Mouse (Mus musculus): ENCODE results near the gene Pvalb. TPM values are rescaled to one million over a fixed set of nuclear protein-coding genes. Genes with fewer than 3 reads are reported as not detected.

Gene Pvalb
- polyA plus RNA-seq, 1 experiment from 2014 or later, result 4.6 TPM

- WGBS, result 88% methylated on average over 5 of the region's 5 CpGs
- Histone ChIP-seq H3K27ac (replicated peaks; ENCODE audit: low read depth, low read length) (no peak overlapping the region), H3K27me3 (ENCODE audit: control insufficient read depth, insufficient read depth, low read length) (no peaks in the 10 kb centered on the region), H3K9me3 (ENCODE audit: control insufficient read depth, low read length) (no peaks in the 10 kb centered on the region), H3K4me1 (ENCODE audit: control insufficient read depth, insufficient read depth, low read length) (no peaks in the 10 kb centered on the region), H3K9ac (ENCODE audit: low read length) (no peak overlapping the region), H3K4me3 (ENCODE audit: low read depth, low read length) (no peak overlapping the region), H3K36me3 (ENCODE audit: control insufficient read depth, insufficient read depth, low read length) (no peaks in the 10 kb centered on the region), H3K4me2 (ENCODE audit: low read depth, severe bottlenecking) (no peak overlapping the region)
- no peak for DNase-seq (ENCODE audit: low spot score)
- ATAC-seq (ENCODE audit: insufficient number of reproducible peaks, low FRiP score, low TSS enrichment, low read depth), result no peak
These were observed 47.9 kb downstream of the Pvalb start for GRCm38 (mm10) chr15:78158335-78158734.

- no peak overlapping the region for H3K27ac ChIP-seq (replicated peaks; ENCODE audit: low read depth, low read length)
- DNase-seq (ENCODE audit: low spot score) (no peak), ATAC-seq (ENCODE audit: insufficient number of reproducible peaks, low FRiP score, low TSS enrichment, low read depth) (no peak)
- no peak overlapping the region for H3K4me2 ChIP-seq (ENCODE audit: low read depth, severe bottlenecking)
- no peak overlapping the region for H3K4me3 ChIP-seq (ENCODE audit: low read depth, low read length)
- no peaks in the 10 kb centered on the region for H3K4me1 ChIP-seq (ENCODE audit: control insufficient read depth, insufficient read depth, low read length)
- H3K9me3 ChIP-seq (ENCODE audit: control insufficient read depth, low read length), result no peaks in the 10 kb centered on the region
- H3K36me3 ChIP-seq (ENCODE audit: control insufficient read depth, insufficient read depth, low read length), result no peaks in the 10 kb centered on the region
- no peaks in the 10 kb centered on the region for H3K27me3 ChIP-seq (ENCODE audit: control insufficient read depth, insufficient read depth, low read length)
- no peak overlapping the region for H3K9ac ChIP-seq (ENCODE audit: low read length)
- WGBS, result 74% methylated on average over 4 of the region's 4 CpGs
These were observed 48.4 kb downstream of the Pvalb start for GRCm38 (mm10) chr15:78157824-78158223.

DNA sequence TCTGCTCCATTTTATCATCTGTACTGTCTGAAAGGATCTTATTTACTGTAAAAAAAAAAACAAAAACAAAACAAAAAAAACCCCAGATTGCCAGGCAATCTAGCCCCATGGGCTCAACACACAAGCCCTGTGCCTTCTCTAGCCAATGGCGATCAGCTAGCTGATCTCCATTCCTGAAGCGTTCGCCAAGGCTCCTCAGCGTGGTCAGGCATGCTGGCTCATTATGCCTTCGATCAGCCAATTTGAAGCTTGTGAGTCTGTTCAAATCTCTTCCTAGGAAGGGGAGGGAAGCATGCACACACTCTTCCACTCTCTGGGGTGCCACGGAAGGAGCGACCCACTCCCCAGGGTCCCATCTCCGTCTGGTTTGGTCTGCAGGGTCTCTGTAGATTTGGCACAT lies 48.9 kb downstream of the Pvalb start:
- Histone ChIP-seq H3K4me3 (ENCODE audit: low read depth, low read length) (no peak overlapping the region), H3K36me3 (ENCODE audit: control insufficient read depth, insufficient read depth, low read length) (no peaks in the 10 kb centered on the region), H3K9me3 (ENCODE audit: control insufficient read depth, low read length) (no peaks in the 10 kb centered on the region), H3K9ac (ENCODE audit: low read length) (no peak overlapping the region), H3K4me2 (ENCODE audit: low read depth, severe bottlenecking) (no peak overlapping the region), H3K27me3 (ENCODE audit: control insufficient read depth, insufficient read depth, low read length) (no peaks in the 10 kb centered on the region), H3K27ac (replicated peaks; ENCODE audit: low read depth, low read length) (no peak overlapping the region), H3K4me1 (ENCODE audit: control insufficient read depth, insufficient read depth, low read length) (no peaks in the 10 kb centered on the region)
- 83% methylated on average over 8 of the region's 8 CpGs for WGBS
- no peak for ATAC-seq (ENCODE audit: insufficient number of reproducible peaks, low FRiP score, low TSS enrichment, low read depth)
- no peak for DNase-seq (ENCODE audit: low spot score)

DNA sequence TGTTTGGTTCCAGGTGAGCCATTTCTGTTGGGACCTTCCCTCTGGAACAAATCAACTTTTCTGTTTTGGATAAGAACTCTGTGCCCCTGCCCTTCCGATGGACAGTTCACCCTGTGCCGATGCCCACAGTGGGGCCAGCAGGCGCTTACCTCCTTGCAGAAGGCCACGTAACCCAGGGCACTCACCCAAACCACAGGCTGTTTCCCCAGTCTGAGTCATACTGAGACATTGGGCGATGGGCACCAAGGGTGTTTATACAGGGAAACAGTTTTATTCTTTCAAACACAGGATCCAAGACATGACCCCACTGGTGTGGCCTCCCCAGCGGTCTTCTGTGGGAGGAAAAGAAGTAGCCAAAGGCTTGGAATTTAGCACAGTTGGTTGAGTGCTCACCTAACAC lies 50.8 kb downstream of the Pvalb start:
- no peaks in the 10 kb centered on the region for H3K4me1 ChIP-seq (ENCODE audit: control insufficient read depth, insufficient read depth, low read length)
- H3K27me3 ChIP-seq (ENCODE audit: control insufficient read depth, insufficient read depth, low read length), result no peaks in the 10 kb centered on the region
- WGBS, result 91% methylated on average over 6 of the region's 6 CpGs

GRCm38 (mm10) chr15:78153045-78153775 lies 53.0 kb downstream of the Pvalb start:
- WGBS, result 65% methylated on average over 11 of the region's 11 CpGs
- Histone ChIP-seq H3K27ac (replicated peaks; ENCODE audit: low read depth, low read length) (no peak overlapping the region), H3K27me3 (ENCODE audit: control insufficient read depth, insufficient read depth, low read length) (no peaks in the 10 kb centered on the region), H3K4me2 (ENCODE audit: low read depth, severe bottlenecking) (no peak overlapping the region), H3K9me3 (ENCODE audit: control insufficient read depth, low read length) (no peaks in the 10 kb centered on the region), H3K4me3 (ENCODE audit: low read depth, low read length) (no peak overlapping the region), H3K9ac (ENCODE audit: low read length) (no peak overlapping the region), H3K4me1 (ENCODE audit: control insufficient read depth, insufficient read depth, low read length) (no peaks in the 10 kb centered on the region), H3K36me3 (ENCODE audit: control insufficient read depth, insufficient read depth, low read length) (no peaks in the 10 kb centered on the region)
- DNase-seq (ENCODE audit: low spot score) (peak; percentile 52), ATAC-seq (ENCODE audit: insufficient number of reproducible peaks, low FRiP score, low TSS enrichment, low read depth) (no peak)

More for the DNA sequence above, 50.8 kb downstream of the Pvalb start:
- ATAC-seq (ENCODE audit: insufficient number of reproducible peaks, low FRiP score, low TSS enrichment, low read depth) (no peak), DNase-seq (ENCODE audit: low spot score) (no peak)
- Histone ChIP-seq H3K9ac (ENCODE audit: low read length) (no peak overlapping the region), H3K4me2 (ENCODE audit: low read depth, severe bottlenecking) (no peak overlapping the region), H3K4me3 (ENCODE audit: low read depth, low read length) (no peak overlapping the region), H3K9me3 (ENCODE audit: control insufficient read depth, low read length) (no peaks in the 10 kb centered on the region), H3K27ac (replicated peaks; ENCODE audit: low read depth, low read length) (no peak overlapping the region), H3K36me3 (ENCODE audit: control insufficient read depth, insufficient read depth, low read length) (no peaks in the 10 kb centered on the region)

DNA sequence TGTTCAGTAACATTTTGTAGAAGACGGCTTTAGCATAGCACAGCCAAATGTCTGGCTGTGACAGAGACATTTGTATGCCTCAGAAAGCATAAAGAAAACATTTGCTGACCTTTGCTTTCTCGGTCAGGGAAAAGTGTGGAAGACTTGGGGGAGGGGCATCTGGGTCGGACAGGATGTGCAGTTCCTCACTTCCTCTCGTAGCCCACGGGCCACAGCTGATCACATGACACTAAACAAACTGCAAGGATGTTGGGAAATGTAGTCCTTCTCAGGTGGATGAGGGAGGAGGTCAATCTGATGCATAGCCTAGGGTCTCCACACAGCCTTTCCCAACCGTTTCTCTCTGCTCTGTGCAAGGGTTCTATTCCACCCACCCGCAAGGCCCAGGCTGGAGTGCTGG lies 57.6 kb downstream of the Pvalb start:
- DNase-seq (ENCODE audit: low spot score), result no peak
- Histone ChIP-seq H3K9me3 (ENCODE audit: control insufficient read depth, low read length) (no peaks in the 10 kb centered on the region), H3K27me3 (ENCODE audit: control insufficient read depth, insufficient read depth, low read length) (no peaks in the 10 kb centered on the region), H3K4me1 (ENCODE audit: control insufficient read depth, insufficient read depth, low read length) (no peaks in the 10 kb centered on the region), H3K27ac (replicated peaks; ENCODE audit: low read depth, low read length) (no peak overlapping the region), H3K4me3 (ENCODE audit: low read depth, low read length) (no peak overlapping the region), H3K36me3 (ENCODE audit: control insufficient read depth, insufficient read depth, low read length) (no peaks in the 10 kb centered on the region), H3K4me2 (ENCODE audit: low read depth, severe bottlenecking) (no peak overlapping the region), H3K9ac (ENCODE audit: low read length) (no peak overlapping the region)
- WGBS, result 76% methylated on average over 7 of the region's 7 CpGs
- ATAC-seq (ENCODE audit: insufficient number of reproducible peaks, low FRiP score, low TSS enrichment, low read depth), result no peak

Other genes with a start within 250 kb of the Pvalb start
- 6.1 and 7.2 TPM in 2 replicates for gene Foxred2, start 249.7 kb downstream of the Pvalb start, polyA plus RNA-seq (2014; fragmentation: Nextera tagmentation; extraction: Ambion mirVana)
- gene Eif3d, start 235.6 kb downstream of the Pvalb start, polyA plus RNA-seq (2014; fragmentation: Nextera tagmentation; extraction: Ambion mirVana), result 249 and 259 TPM in 2 replicates
- gene Cacng2, start 86.4 kb downstream of the Pvalb start, polyA plus RNA-seq (2014; fragmentation: Nextera tagmentation; extraction: Ambion mirVana), result not detected in 2 replicates
- gene Ift27, start 32.3 kb downstream of the Pvalb start, polyA plus RNA-seq (2014; fragmentation: Nextera tagmentation; extraction: Ambion mirVana), result 111 and 119 TPM in 2 replicates
- gene Ncf4, start 38.4 kb upstream of the Pvalb start, polyA plus RNA-seq (2014; fragmentation: Nextera tagmentation; extraction: Ambion mirVana), result 4.8 and 6.3 TPM in 2 replicates
- 0.33 and 0.39 TPM in 2 replicates for gene Csf2rb2, start 99.3 kb upstream of the Pvalb start, polyA plus RNA-seq (2014; fragmentation: Nextera tagmentation; extraction: Ambion mirVana)
- gene Csf2rb, start 119.4 kb upstream of the Pvalb start, polyA plus RNA-seq (2014; fragmentation: Nextera tagmentation; extraction: Ambion mirVana), result 1.3 and 1.5 TPM in 2 replicates
- not detected in 2 replicates for gene Tex33, start 189.5 kb upstream of the Pvalb start, polyA plus RNA-seq (2014; fragmentation: Nextera tagmentation; extraction: Ambion mirVana)
- gene Tst, start 199.5 kb upstream of the Pvalb start, polyA plus RNA-seq (2014; fragmentation: Nextera tagmentation; extraction: Ambion mirVana), result 7.7 and 7.8 TPM in 2 replicates
- gene Mpst, start 200.0 kb upstream of the Pvalb start, polyA plus RNA-seq (2014; fragmentation: Nextera tagmentation; extraction: Ambion mirVana), result 1.7 and 2.3 TPM in 2 replicates
- gene Kctd17, start 222.2 kb upstream of the Pvalb start, polyA plus RNA-seq (2014; fragmentation: Nextera tagmentation; extraction: Ambion mirVana), result 37.9 and 43.4 TPM in 2 replicates